Mouse (Mus musculus) limb, embryonic 10.5 days (tissue): Measurements from ENCODE around the gene Gm21411. TPM values are rescaled to one million over a fixed set of nuclear protein-coding genes. Genes with fewer than 3 reads are reported as not detected.
"Not testable (repeated sequence)": the region's sequence is repeated elsewhere in the genome, so short reads cannot be mapped to it uniquely, and the experiment has no call there.

Source experiments
- DNase-seq: peaks from one replicate; pipeline ENCODE4 v3.0.0-alpha.2; 2017; ENCODE audit warnings: low spot score
- H3K27ac ChIP-seq: fragments of 300-500 bp; sonication (generic); 2 replicates; pipeline ENCODE4 v1.5.1; 2016; ENCODE audit warnings: mild to moderate bottlenecking
- H3K27me3 ChIP-seq: fragments of 300-500 bp; sonication (generic); 2 replicates; pipeline ENCODE4 v1.6.1; 2016; ENCODE audit warnings: low read depth, mild to moderate bottlenecking; ENCODE audit not compliant: poor library complexity, severe bottlenecking
- H3K36me3 ChIP-seq: fragments of 300-500 bp; sonication (generic); 2 replicates; pipeline ENCODE4 v1.6.1; 2016; ENCODE audit warnings: mild to moderate bottlenecking, moderate library complexity
- H3K4me1 ChIP-seq: fragments of 300-500 bp; sonication (generic); 2 replicates; pipeline ENCODE4 v1.6.1; 2016
- H3K4me3 ChIP-seq: fragments of 300-500 bp; sonication (generic); 2 replicates; pipeline ENCODE4 v1.5.1; 2016; ENCODE audit warnings: mild to moderate bottlenecking, moderate library complexity
- H3K9me3 ChIP-seq: fragments of 300-500 bp; sonication (generic); replicated peaks from 2 replicates; pipeline ENCODE4 v1.6.1; 2016; ENCODE audit warnings: mild to moderate bottlenecking
- WGBS: fragments of 180-500 bp; shearing (Covaris S2); methylation state at CpG from one replicate; pipeline ENCODE4 v1.1.7; 2016; 5-methylcytosine and 5-hydroxymethylcytosine counted together
- polyA plus RNA-seq: library from polyadenylated mRNA; unstranded; fragments of >200 nt; fragmentation: Nextera tagmentation; extraction: Ambion mirVana; gene quantifications from 2 replicates; pipeline ENCODE4 v1.2.1, GENCODE M21; 2016

Gene Gm21411
- polyA plus RNA-seq, result not detected in 2 replicates

GRCm38 (mm10) chr4:146909386-146910137 lies at the start of gene Gm21411:
Gene Gm21411 (minus strand): TSS chr4:146909590.
- WGBS, result 87% methylated on average over 9 of the region's 9 CpGs
- not testable (repeated sequence) for DNase-seq, H3K27ac ChIP-seq, H3K9me3 ChIP-seq, H3K27me3 ChIP-seq, H3K4me3 ChIP-seq, H3K4me1 ChIP-seq, H3K36me3 ChIP-seq

GRCm38 (mm10) chr4:146941691-146942090 lies 32.3 kb upstream of the Gm21411 start:
- 60% methylated on average over 32 of the region's 32 CpGs for WGBS
- H3K27ac ChIP-seq, H3K27me3 ChIP-seq, H3K4me3 ChIP-seq, H3K4me1 ChIP-seq, H3K36me3 ChIP-seq, H3K9me3 ChIP-seq, DNase-seq: not testable (repeated sequence)

- Histone ChIP-seq H3K27ac (0 out of 2 replicates have a peak overlapping the region, but pooled peaks have one; percentile 56), H3K4me1 (peaks cover 5% of the 10 kb centered on the region), H3K9me3 (peaks cover 6% of the 10 kb centered on the region; the same call in 1 of the 2 replicates), H3K4me3 (peak overlapping the region; percentile 49), H3K36me3 (no peaks in the 10 kb centered on the region), H3K27me3 (peaks cover 14% of the 10 kb centered on the region)
- 8% methylated on average over 75 of the region's 77 CpGs for WGBS
- peak; percentile 49 for DNase-seq
Observed at GRCm38 (mm10) chr4:146932311-146933082, 23.1 kb upstream of the Gm21411 start.

- Histone ChIP-seq H3K27me3 (no peaks in the 10 kb centered on the region), H3K9me3 (peaks cover 6% of the 10 kb centered on the region; the same call in 1 of the 2 replicates), H3K4me1 (no peaks in the 10 kb centered on the region), H3K27ac (no peak overlapping the region), H3K36me3 (no peaks in the 10 kb centered on the region), H3K4me3 (no peak overlapping the region)
- WGBS, result 93% methylated on average over 3 of the region's 3 CpGs
- DNase-seq, result no peak
Observed at GRCm38 (mm10) chr4:146915196-146915595, 5.8 kb upstream of the Gm21411 start.

- not testable (repeated sequence) for H3K27me3 ChIP-seq, H3K36me3 ChIP-seq, DNase-seq, H3K4me3 ChIP-seq, H3K27ac ChIP-seq, H3K4me1 ChIP-seq, H3K9me3 ChIP-seq
- WGBS, result 91% methylated on average over 1 of the region's 1 CpGs
Observed at GRCm38 (mm10) chr4:146908131-146908530, 1.3 kb downstream of the Gm21411 start.

GRCm38 (mm10) chr4:146904782-146905181 lies 4.6 kb downstream of the Gm21411 start:
- not testable (repeated sequence) for H3K27ac ChIP-seq, DNase-seq, H3K4me1 ChIP-seq, H3K36me3 ChIP-seq, H3K4me3 ChIP-seq, H3K27me3 ChIP-seq, H3K9me3 ChIP-seq
- WGBS, result 82% methylated on average over 2 of the region's 2 CpGs

- not testable (repeated sequence) for H3K9me3 ChIP-seq, DNase-seq, H3K27me3 ChIP-seq, H3K4me3 ChIP-seq, H3K27ac ChIP-seq, H3K36me3 ChIP-seq, H3K4me1 ChIP-seq
- 60% methylated on average over 3 of the region's 3 CpGs for WGBS
Observed at GRCm38 (mm10) chr4:146903126-146903525, 6.3 kb downstream of the Gm21411 start.

Other genes starting within 250 kb of the Gm21411 start
- not detected in 2 replicates for gene Zfp989, start 62.4 kb upstream of the Gm21411 start, polyA plus RNA-seq
- gene Rex2, start 112.3 kb upstream of the Gm21411 start, polyA plus RNA-seq, result not detected in 2 replicates
- gene Zfp991, start 222.4 kb upstream of the Gm21411 start, polyA plus RNA-seq, result 8.3 and 9.5 TPM in 2 replicates